Mouse (Mus musculus): ENCODE measurements around the gene Gabpb2. TPM values are rescaled to one million over a fixed set of nuclear protein-coding genes. Genes with fewer than 3 reads are reported as not detected.

Gabpb2 gene
- polyA plus RNA-seq, 1 experiment: 22.7 TPM

Other genes with a start within 250 kb of the Gabpb2 start
- 32.1 and 35.9 TPM in 2 replicates for gene Pi4kb, start 243.2 kb downstream of the Gabpb2 start, polyA plus RNA-seq (2011; ENCODE audit: insufficient read length, low read depth, missing spikeins)
- 18.4 and 20.2 TPM in 2 replicates for gene Zfp687, start 202.5 kb downstream of the Gabpb2 start, polyA plus RNA-seq (2011; ENCODE audit: insufficient read length, low read depth, missing spikeins)
- gene Psmd4, start 175.3 kb downstream of the Gabpb2 start, polyA plus RNA-seq (2011; ENCODE audit: insufficient read length, low read depth, missing spikeins): 234 and 248 TPM in 2 replicates
- gene Pip5k1a, start 111.0 kb downstream of the Gabpb2 start, polyA plus RNA-seq (2011; ENCODE audit: insufficient read length, low read depth, missing spikeins): 73.5 and 78.1 TPM in 2 replicates
- 37.2 and 40.4 TPM in 2 replicates for gene Vps72, start 106.9 kb downstream of the Gabpb2 start, polyA plus RNA-seq (2011; ENCODE audit: insufficient read length, low read depth, missing spikeins)
- gene Tmod4, start 93.4 kb downstream of the Gabpb2 start, polyA plus RNA-seq (2011; ENCODE audit: insufficient read length, low read depth, missing spikeins): not detected in 2 replicates
- gene Scnm1, start 83.9 kb downstream of the Gabpb2 start, polyA plus RNA-seq (2011; ENCODE audit: insufficient read length, low read depth, missing spikeins): 43.5 and 51.5 TPM in 2 replicates
- 5.4 and 5.6 TPM in 2 replicates for gene Lysmd1, start 83.8 kb downstream of the Gabpb2 start, polyA plus RNA-seq (2011; ENCODE audit: insufficient read length, low read depth, missing spikeins)
- gene Tnfaip8l2, start 75.6 kb downstream of the Gabpb2 start, polyA plus RNA-seq (2011; ENCODE audit: insufficient read length, low read depth, missing spikeins): 0.47 TPM in 1 of 2 replicates, not detected in the other
- 5.9 and 8.6 TPM in 2 replicates for gene Sema6c, start 57.5 kb downstream of the Gabpb2 start, polyA plus RNA-seq (2011; ENCODE audit: insufficient read length, low read depth, missing spikeins)
- 65.4 and 67.4 TPM in 2 replicates for gene Cdc42se1, start 10.8 kb upstream of the Gabpb2 start, polyA plus RNA-seq (2011; ENCODE audit: insufficient read length, low read depth, missing spikeins)
- gene Mllt11, start 14.3 kb upstream of the Gabpb2 start, polyA plus RNA-seq (2011; ENCODE audit: insufficient read length, low read depth, missing spikeins): 33.0 and 44.0 TPM in 2 replicates
- not detected in 2 replicates for gene Gm128, start 23.7 kb upstream of the Gabpb2 start, polyA plus RNA-seq (2011; ENCODE audit: insufficient read length, low read depth, missing spikeins)
- gene Bnipl, start 33.3 kb upstream of the Gabpb2 start, polyA plus RNA-seq (2011; ENCODE audit: insufficient read length, low read depth, missing spikeins): not detected in 2 replicates
- gene Mindy1, start 63.4 kb upstream of the Gabpb2 start, polyA plus RNA-seq (2011; ENCODE audit: insufficient read length, low read depth, missing spikeins): 25.5 and 26.9 TPM in 2 replicates
- gene Prune1, start 64.2 kb upstream of the Gabpb2 start, polyA plus RNA-seq (2011; ENCODE audit: insufficient read length, low read depth, missing spikeins): 22.2 and 22.9 TPM in 2 replicates
- 0.79 and 1.2 TPM in 2 replicates for gene Anxa9, start 89.3 kb upstream of the Gabpb2 start, polyA plus RNA-seq (2011; ENCODE audit: insufficient read length, low read depth, missing spikeins)
- gene Cers2, start 96.9 kb upstream of the Gabpb2 start, polyA plus RNA-seq (2011; ENCODE audit: insufficient read length, low read depth, missing spikeins): 159 and 178 TPM in 2 replicates
- 28.6 and 34.3 TPM in 2 replicates for gene Setdb1, start 139.3 kb upstream of the Gabpb2 start, polyA plus RNA-seq (2011; ENCODE audit: insufficient read length, low read depth, missing spikeins)
- not detected in 2 replicates for gene 4930558C23Rik, start 184.9 kb upstream of the Gabpb2 start, polyA plus RNA-seq (2011; ENCODE audit: insufficient read length, low read depth, missing spikeins)
- gene Arnt, start 216.5 kb upstream of the Gabpb2 start, polyA plus RNA-seq (2011; ENCODE audit: insufficient read length, low read depth, missing spikeins): 56.8 and 72.1 TPM in 2 replicates

Data from embryonic fibroblast, embryonic 13.5 days (primary cell).